Mouse (Mus musculus): Measurements from ENCODE around the gene Qtrt2.

DNA sequence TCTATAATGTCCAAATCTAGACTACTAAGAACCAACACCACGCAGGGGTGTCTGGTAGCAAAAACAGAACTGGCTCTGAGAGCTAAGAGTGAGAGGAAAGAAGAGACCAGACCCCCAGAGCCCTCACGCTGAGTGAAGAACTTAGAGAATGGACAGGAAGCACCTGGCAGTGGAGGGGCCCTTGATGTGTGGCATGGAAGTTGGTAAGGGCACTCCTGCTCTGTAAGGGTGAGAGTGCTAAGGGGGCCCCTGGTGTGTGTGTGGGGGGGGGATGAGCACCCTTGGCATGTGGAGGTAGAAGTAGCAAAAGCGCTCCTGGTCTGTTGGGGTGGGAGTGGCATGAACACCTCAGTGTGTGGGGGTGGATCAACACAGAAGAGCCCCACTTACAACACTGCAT is 43.8 kb upstream of the Qtrt2 start:
- TF ChIP-seq CTCF (IDR thresholded peaks at IDR 0.05; ENCODE audit: borderline replicate concordance, extremely low read depth, insufficient read depth, insufficient read length) (no peak), POLR2A (IDR thresholded peaks at IDR 0.05; ENCODE audit: borderline replicate concordance, extremely low read depth, insufficient read depth, insufficient read length, poor library complexity, severe bottlenecking) (no peak)
